Mouse (Mus musculus) forebrain, embryonic 11.5 days (tissue): ENCODE results near the gene Wif1. TPM values are rescaled to one million over a fixed set of nuclear protein-coding genes. Genes with fewer than 3 reads are reported as not detected.

Source experiments
- ATAC-seq: fragments of 200-750 bp; cut with Nextera tagmentation; replicated peaks from 2 replicates; pipeline ENCODE4 v1.8.0; 2017; ENCODE audit warnings: moderate TSS enrichment; ENCODE audit not compliant: low FRiP score
- DNase-seq: peaks from one replicate; pipeline ENCODE4 v3.0.0-alpha.2; 2017; ENCODE audit warnings: low spot score
- H3K27ac ChIP-seq: fragments of 300-500 bp; sonication (generic); 2 replicates; pipeline ENCODE4 v1.5.1; 2014; ENCODE audit warnings: low read depth, low read length
- H3K27me3 ChIP-seq: fragments of 300-500 bp; sonication (generic); 2 replicates; pipeline ENCODE4 v1.6.1; 2014; ENCODE audit warnings: mild to moderate bottlenecking, low read length, mixed read lengths; ENCODE audit not compliant: control insufficient read depth, insufficient read depth
- H3K36me3 ChIP-seq: fragments of 300-500 bp; sonication (generic); 2 replicates; pipeline ENCODE4 v1.6.1; 2014; ENCODE audit warnings: mild to moderate bottlenecking, low read length, moderate library complexity, mixed read lengths; ENCODE audit not compliant: control insufficient read depth, insufficient read depth
- H3K4me1 ChIP-seq: fragments of 300-500 bp; sonication (generic); replicated peaks from 2 replicates; pipeline ENCODE4 v1.6.1; 2014; ENCODE audit warnings: low read length, mixed read lengths; ENCODE audit not compliant: control insufficient read depth, insufficient read depth
- H3K4me2 ChIP-seq: fragments of 300-500 bp; sonication (generic); 2 replicates; pipeline ENCODE4 v1.6.1; 2014; ENCODE audit warnings: low read depth, mild to moderate bottlenecking, low read length, moderate library complexity, mixed read lengths; ENCODE audit not compliant: severe bottlenecking
- H3K4me3 ChIP-seq: fragments of 300-500 bp; sonication (generic); 2 replicates; pipeline ENCODE4 v1.5.1; 2014; ENCODE audit warnings: low read depth, low read length
- H3K9ac ChIP-seq: fragments of 300-500 bp; sonication (generic); 2 replicates; pipeline ENCODE4 v1.6.1; 2014; ENCODE audit warnings: low read length
- H3K9me3 ChIP-seq: fragments of 300-500 bp; sonication (generic); 2 replicates; pipeline ENCODE4 v1.6.1; 2016; ENCODE audit warnings: low read length, mixed read lengths; ENCODE audit not compliant: control insufficient read depth
- WGBS: fragments of 180-500 bp; shearing (Covaris S2); extraction: QIAGEN DNeasy Blood & Tissue Kit; methylation state at CpG from one replicate; pipeline ENCODE4 v1.1.7; 2014; 5-methylcytosine and 5-hydroxymethylcytosine counted together
- polyA plus RNA-seq: library from polyadenylated mRNA; unstranded; fragments of >200 nt; fragmentation: Nextera tagmentation; extraction: Ambion mirVana; gene quantifications from 2 replicates; pipeline ENCODE4 v1.2.1, GENCODE M21; 2014

Gene Wif1
- polyA plus RNA-seq, 1 experiment from 2014 or later: 11.2 TPM

- H3K9ac ChIP-seq: no peak overlapping the region
- H3K27ac ChIP-seq: no peak overlapping the region
- ATAC-seq (no peak), DNase-seq (no peak)
- no peaks in the 10 kb centered on the region for H3K36me3 ChIP-seq
- H3K27me3 ChIP-seq: no peaks in the 10 kb centered on the region
- H3K4me2 ChIP-seq: no peak overlapping the region
- no peaks in the 10 kb centered on the region for H3K4me1 ChIP-seq
- WGBS: 65% methylated on average over 20 of the region's 20 CpGs
- H3K9me3 ChIP-seq: no peaks in the 10 kb centered on the region
- H3K4me3 ChIP-seq: no peak overlapping the region
Observed at GRCm38 (mm10) chr10:121129000-121129925, 95.5 kb downstream of the Wif1 start.

Other genes starting within 250 kb of the Wif1 start
- gene Msrb3, start 134.9 kb upstream of the Wif1 start, polyA plus RNA-seq: 6.1 and 8.2 TPM in 2 replicates
- 4.6 and 4.8 TPM in 2 replicates for gene Lemd3, start 54.6 kb upstream of the Wif1 start, polyA plus RNA-seq